Mouse (Mus musculus) cortical plate, adult 2 months (tissue): ENCODE measurements around the gene Ttc26.

Experiments
- CTCF ChIP-seq: fragments of 200-500 bp; IDR thresholded peaks from 2 replicates; pipeline ENCODE4 v1.5.1; 2011; ENCODE audit warnings: mild to moderate bottlenecking, control low read depth, low read length; ENCODE audit not compliant: insufficient read depth; ENCODE audit errors: extremely low read depth
- POLR2A ChIP-seq: fragments of 200-500 bp; IDR thresholded peaks from 2 replicates; pipeline ENCODE4 v1.6.1; 2011; ENCODE audit warnings: mild to moderate bottlenecking, low read length, control low read depth; ENCODE audit not compliant: insufficient read depth; ENCODE audit errors: extremely low read depth

GRCm38 (mm10) chr6:38337166-38337705 lies 44.0 kb upstream of the Ttc26 start:
- no peak for TF ChIP-seq CTCF
- TF ChIP-seq POLR2A: no peak
